Mouse (Mus musculus): ENCODE measurements around the gene Ivns1abp.
"Not testable (repeated sequence)": the region's sequence is repeated elsewhere in the genome, so short reads cannot be mapped to it uniquely, and the experiment has no call there.

The Ivns1abp gene

GRCm38 (mm10) chr1:151344283-151345108, at the start of gene Ivns1abp:
Gene Ivns1abp, plus strand, starts transcription at chr1:151344477.
- DNase-seq (ENCODE audit: low spot score in 2 of 2), result peak; percentile 92 to 96

DNA sequence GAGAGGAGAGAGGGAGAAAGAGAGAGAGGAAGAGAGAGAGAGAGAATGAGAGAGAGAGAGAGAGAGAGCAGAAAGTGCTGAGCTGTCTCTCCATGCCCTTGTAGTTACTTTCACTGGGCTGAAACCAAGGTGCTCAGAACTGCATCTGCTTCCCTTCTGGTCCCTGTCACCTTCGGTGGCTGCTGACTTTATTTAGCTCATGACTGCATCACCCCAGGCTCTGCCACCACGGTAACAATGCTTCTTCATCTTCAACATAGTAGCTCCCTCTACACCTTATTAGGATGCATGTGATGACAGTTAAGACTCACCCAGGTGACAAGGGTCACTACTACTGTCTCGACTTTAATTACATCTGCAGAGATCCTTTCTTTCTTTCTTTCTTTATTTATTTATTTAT, 48.8 kb upstream of the Ivns1abp start:
- DNase-seq (ENCODE audit: low spot score in 2 of 2), result no peak

DNA sequence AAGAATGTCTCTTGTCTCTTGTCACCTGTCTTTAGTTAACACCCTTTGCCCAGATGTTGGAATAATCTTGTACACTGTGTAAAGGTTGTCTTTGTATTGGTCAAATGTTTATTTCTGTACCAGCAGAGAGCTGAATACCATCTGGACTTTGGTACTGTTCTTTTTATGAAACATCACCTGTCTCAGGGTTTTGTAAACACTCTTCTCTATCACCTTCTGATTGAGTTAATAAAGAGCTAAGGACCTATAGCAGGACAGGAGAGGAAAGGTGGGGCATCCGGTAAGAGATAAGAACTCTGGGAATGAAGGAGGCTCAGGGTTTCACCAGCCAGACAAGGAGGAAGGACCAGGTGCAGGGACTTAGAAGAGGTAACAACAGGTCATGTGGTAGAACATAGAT, 47.7 kb upstream of the Ivns1abp start:
- DNase-seq (ENCODE audit: low spot score in 2 of 2), result no peak

GRCm38 (mm10) chr1:151297025-151297424, 47.3 kb upstream of the Ivns1abp start:
- DNase-seq (ENCODE audit: low spot score in 2 of 2), result no peak

- DNase-seq (ENCODE audit: low spot score in 2 of 2), result no peak
Observed at GRCm38 (mm10) chr1:151297596-151297995, 46.7 kb upstream of the Ivns1abp start.

DNA sequence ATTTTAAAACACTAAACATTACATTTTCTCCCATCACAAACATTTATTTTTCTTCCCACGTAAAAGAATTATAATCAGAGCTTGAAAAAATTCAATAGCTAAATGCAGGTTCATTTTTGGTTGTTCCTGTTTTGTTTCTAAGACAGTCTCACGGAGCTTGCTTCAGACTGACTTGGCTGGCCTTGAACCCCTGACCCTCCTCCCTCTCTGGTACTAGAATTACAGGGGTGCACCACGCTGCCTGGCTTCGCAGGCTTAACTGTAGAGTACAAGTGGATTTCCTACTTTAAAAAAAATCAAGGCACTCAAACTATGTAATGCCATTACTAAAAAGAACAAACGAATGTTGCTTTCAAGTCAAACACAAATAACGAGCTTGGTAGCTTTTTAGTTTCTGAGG, 42.8 kb upstream of the Ivns1abp start:
- no peak for DNase-seq (ENCODE audit: low spot score in 2 of 2)

GRCm38 (mm10) chr1:151301904-151302303, 42.4 kb upstream of the Ivns1abp start:
- no peak for DNase-seq (ENCODE audit: low spot score in 2 of 2)

- DNase-seq (ENCODE audit: low spot score in 2 of 2), result no peak
Observed at GRCm38 (mm10) chr1:151303265-151303664, 41.0 kb upstream of the Ivns1abp start.

GRCm38 (mm10) chr1:151305001-151305400, 39.3 kb upstream of the Ivns1abp start:
- DNase-seq (ENCODE audit: low spot score in 2 of 2), result not testable (repeated sequence)

- no peak for DNase-seq (ENCODE audit: low spot score in 2 of 2)
Observed at GRCm38 (mm10) chr1:151307059-151307458, 37.2 kb upstream of the Ivns1abp start.

DNA sequence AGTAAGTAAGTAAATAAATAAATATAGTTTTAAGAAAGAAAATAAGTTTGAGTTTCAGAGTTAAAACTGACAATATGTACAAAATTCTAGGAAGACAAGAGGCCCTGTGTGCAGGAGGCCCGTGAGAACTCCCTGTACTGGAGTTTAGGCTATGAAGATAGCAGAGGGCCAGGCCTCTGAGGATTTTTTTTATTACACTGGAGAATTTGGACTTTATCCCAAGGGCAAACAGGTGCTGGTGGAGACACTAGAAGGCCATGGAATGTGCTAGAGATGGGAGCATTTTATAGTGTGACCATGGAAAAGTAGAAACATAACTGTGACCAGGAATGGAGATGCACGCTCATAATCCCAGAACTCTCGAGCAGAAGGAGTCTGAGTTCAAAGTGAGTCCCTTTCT, 36.5 kb upstream of the Ivns1abp start:
- DNase-seq (ENCODE audit: low spot score in 2 of 2), result no peak

DNA sequence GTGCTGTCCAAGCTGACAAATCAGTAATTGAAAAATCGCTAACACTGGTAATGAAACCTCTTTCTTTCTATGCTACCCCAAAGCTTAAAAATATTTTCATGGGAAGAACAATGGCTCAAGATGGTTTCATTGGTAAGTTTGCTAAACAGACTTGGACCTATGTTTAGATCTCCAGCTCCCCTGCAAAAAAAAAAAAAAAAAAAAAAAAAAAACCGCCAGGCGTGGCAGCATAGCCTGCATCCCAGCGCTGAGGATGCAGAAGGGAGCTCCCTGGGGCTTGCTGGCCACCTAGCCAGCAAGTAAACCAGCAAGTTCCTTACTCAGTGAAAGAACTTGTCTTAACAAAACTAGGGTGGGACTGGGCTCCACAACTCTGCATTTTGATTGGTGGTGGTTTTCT, 35.8 kb upstream of the Ivns1abp start:
- no peak for DNase-seq (ENCODE audit: low spot score in 2 of 2)

DNA sequence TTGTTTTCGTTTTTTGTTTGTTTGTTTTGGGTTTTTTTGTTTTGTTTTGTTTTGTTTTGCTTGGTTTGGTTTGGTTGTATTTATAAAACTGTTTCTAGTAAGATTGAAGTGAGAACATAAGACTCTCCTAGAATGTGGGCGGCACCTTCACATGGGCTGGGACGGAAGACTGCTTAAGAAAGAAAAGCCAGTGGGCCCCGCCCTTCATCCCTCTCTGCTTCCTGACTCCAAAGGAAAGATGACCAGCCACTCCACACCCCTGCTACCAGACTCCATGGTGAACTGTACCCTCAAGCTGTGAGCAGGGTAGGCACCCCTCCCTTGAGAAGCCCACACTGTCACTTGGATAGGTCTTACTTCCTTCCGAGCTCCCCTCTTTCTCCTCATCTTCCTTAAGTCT, 33.8 kb upstream of the Ivns1abp start:
- DNase-seq (ENCODE audit: low spot score in 2 of 2), result no peak

- no peak for DNase-seq (ENCODE audit: low spot score in 2 of 2)
Observed at GRCm38 (mm10) chr1:151311379-151311778, 32.9 kb upstream of the Ivns1abp start.

DNA sequence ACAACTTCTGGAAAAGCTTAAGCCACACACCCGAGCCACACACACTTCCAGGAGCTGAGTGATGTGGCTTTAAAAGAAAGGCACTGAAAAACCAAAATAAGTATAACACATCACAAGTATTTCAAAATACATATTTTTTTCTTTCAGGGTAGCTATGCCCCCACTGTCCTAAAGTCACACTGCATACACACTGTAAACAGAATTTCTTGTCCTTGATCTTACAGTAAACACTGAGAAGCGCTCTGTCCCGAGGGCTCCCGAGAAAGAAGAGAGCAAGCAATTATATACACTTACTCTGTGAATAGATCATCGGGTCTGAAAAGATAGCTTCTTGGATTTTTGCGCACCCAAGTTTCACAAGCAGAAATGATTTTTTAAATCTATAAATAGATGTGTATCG, 25.0 kb upstream of the Ivns1abp start:
- no peak for DNase-seq (ENCODE audit: low spot score in 2 of 2)

DNA sequence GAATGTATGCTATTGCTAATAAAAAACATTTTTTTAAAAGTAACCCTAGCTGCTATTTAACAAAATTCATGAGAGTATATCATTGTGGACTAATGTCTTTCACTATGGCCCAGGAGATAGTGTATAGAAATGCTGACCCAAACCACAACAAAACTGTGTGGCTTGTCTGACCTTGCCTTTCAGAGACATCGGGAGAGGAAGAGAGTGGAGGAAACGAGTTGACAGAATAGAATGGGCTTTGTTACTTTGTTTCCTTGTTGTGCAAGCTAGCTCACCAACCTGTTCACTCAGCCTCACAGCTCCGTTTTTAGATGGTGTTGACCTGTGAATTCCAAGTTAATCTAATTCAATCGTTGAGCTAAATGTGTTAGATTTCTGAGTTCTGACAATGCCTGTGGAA, 23.9 kb upstream of the Ivns1abp start:
- no peak for DNase-seq (ENCODE audit: low spot score in 2 of 2)

GRCm38 (mm10) chr1:151325328-151325727, 18.9 kb upstream of the Ivns1abp start:
- no peak for DNase-seq (ENCODE audit: low spot score in 2 of 2)

GRCm38 (mm10) chr1:151328341-151329097, 15.8 kb upstream of the Ivns1abp start:
- no peak for DNase-seq (ENCODE audit: low spot score in 2 of 2)

GRCm38 (mm10) chr1:151329601-151330000, 14.7 kb upstream of the Ivns1abp start:
- DNase-seq (ENCODE audit: low spot score in 2 of 2), result no peak

GRCm38 (mm10) chr1:151332819-151333218, 11.5 kb upstream of the Ivns1abp start:
- no peak for DNase-seq (ENCODE audit: low spot score in 2 of 2)

DNA sequence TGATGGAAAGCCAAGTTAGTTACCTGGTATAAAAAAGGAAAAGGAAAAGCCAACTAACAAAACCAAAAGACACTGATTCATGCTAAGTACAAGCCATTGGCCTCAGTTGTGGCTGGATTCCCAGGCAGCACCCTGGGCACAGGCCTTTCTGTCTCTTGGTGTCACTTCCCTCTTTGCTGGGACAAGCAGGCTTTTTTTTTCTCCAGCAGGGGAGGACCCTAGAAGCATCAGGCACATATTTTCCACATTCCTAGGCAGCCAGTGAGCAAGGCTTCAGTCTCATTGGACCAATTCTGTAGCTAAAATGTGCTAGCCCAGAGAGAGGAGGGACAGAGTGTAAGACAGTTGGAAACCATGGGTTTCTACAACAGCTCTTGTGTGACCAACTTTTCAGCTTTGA, 6.0 kb upstream of the Ivns1abp start:
- no peak for DNase-seq (ENCODE audit: low spot score in 2 of 2)

DNA sequence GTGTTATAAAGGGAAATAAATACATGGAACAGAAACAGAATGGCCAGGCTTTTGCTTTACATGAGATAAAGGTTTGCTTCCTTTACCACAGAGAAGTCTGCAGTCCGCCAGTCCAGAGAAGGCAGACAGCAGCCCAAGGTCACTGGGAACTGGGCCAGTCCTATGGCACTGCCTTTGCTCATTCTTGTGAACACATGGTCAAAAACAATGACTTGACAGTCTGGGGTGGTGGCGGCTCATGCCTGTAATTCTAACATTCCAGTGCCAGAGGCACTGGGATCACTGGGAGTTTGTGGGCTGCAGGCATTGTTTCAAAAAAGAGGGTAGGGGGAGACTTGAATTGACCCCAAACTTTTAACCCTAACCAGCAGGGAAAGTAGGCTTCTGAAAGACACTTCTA, 5.3 kb upstream of the Ivns1abp start:
- no peak for DNase-seq (ENCODE audit: low spot score in 2 of 2)
